Mouse (Mus musculus) neural tube, embryonic 12.5 days (tissue): ENCODE data around the gene Tdg. TPM values are rescaled to one million over a fixed set of nuclear protein-coding genes. Genes with fewer than 3 reads are reported as not detected.

Source experiments
- ATAC-seq: fragments of 200-750 bp; cut with Nextera tagmentation; 2 replicates; pipeline ENCODE4 v1.8.0; 2017; ENCODE audit warnings: low read depth, mild to moderate bottlenecking, moderate TSS enrichment, moderate library complexity; ENCODE audit not compliant: low FRiP score
- H3K27ac ChIP-seq: fragments of 300-500 bp; sonication (generic); 2 replicates; pipeline ENCODE4 v1.5.1; 2016
- H3K27me3 ChIP-seq: fragments of 300-500 bp; sonication (generic); replicated peaks from 2 replicates; pipeline ENCODE4 v1.6.1; 2016; ENCODE audit warnings: mild to moderate bottlenecking
- H3K36me3 ChIP-seq: fragments of 300-500 bp; sonication (generic); 2 replicates; pipeline ENCODE4 v1.6.1; 2016; ENCODE audit warnings: mild to moderate bottlenecking
- H3K4me1 ChIP-seq: fragments of 300-500 bp; sonication (generic); 2 replicates; pipeline ENCODE4 v1.6.1; 2016
- H3K4me2 ChIP-seq: fragments of 300-500 bp; sonication (generic); replicated peaks from 2 replicates; pipeline ENCODE4 v1.6.1; 2016; ENCODE audit warnings: mild to moderate bottlenecking
- H3K4me3 ChIP-seq: fragments of 300-500 bp; sonication (generic); 2 replicates; pipeline ENCODE4 v1.5.1; 2016
- H3K9ac ChIP-seq: fragments of 300-500 bp; sonication (generic); 2 replicates; pipeline ENCODE4 v1.6.1; 2016; ENCODE audit warnings: mild to moderate bottlenecking
- H3K9me3 ChIP-seq: fragments of 300-500 bp; sonication (generic); 2 replicates; pipeline ENCODE4 v1.6.1; 2016; ENCODE audit warnings: mild to moderate bottlenecking
- WGBS: fragments of 180-500 bp; shearing (Covaris S2); methylation state at CpG from one replicate; pipeline ENCODE4 v1.1.7; 2016; 5-methylcytosine and 5-hydroxymethylcytosine counted together
- polyA plus RNA-seq: library from polyadenylated mRNA; unstranded; fragments of >200 nt; fragmentation: Nextera tagmentation; extraction: Ambion mirVana; gene quantifications from 2 replicates; pipeline ENCODE4 v1.2.1, GENCODE M21; 2016

Tdg gene
- polyA plus RNA-seq, 1 experiment from 2014 or later, result 283 TPM

- Histone ChIP-seq H3K4me2 (peak overlapping the region; percentile 47), H3K9ac (no peak overlapping the region)
- ATAC-seq, result peak; percentile 89
These were observed 37.0 kb downstream of the Tdg start for GRCm38 (mm10) chr10:82666436-82667234.

GRCm38 (mm10) chr10:82670205-82670604, 40.6 kb downstream of the Tdg start:
- no peak for ATAC-seq
- Histone ChIP-seq H3K27me3 (no peaks in the 10 kb centered on the region), H3K9me3 (no peaks in the 10 kb centered on the region), H3K36me3 (no peaks in the 10 kb centered on the region), H3K4me1 (peaks cover 4% of the 10 kb centered on the region; the same call in 1 of the 2 replicates), H3K4me3 (no peak overlapping the region), H3K4me2 (no peak overlapping the region), H3K27ac (no peak overlapping the region), H3K9ac (no peak overlapping the region)
- WGBS, result 69% methylated on average over 6 of the region's 6 CpGs

More at GRCm38 (mm10) chr10:82666436-82667234, 37.0 kb downstream of the Tdg start:
- Histone ChIP-seq H3K4me3 (no peak overlapping the region), H3K27me3 (no peaks in the 10 kb centered on the region), H3K9me3 (no peaks in the 10 kb centered on the region), H3K4me1 (peaks cover 4% of the 10 kb centered on the region; the same call in 1 of the 2 replicates), H3K27ac (no peak overlapping the region), H3K36me3 (no peaks in the 10 kb centered on the region)
- WGBS, result 27% methylated on average over 22 of the region's 22 CpGs

GRCm38 (mm10) chr10:82676949-82677348, 47.3 kb downstream of the Tdg start:
- no peak overlapping the region for H3K9ac ChIP-seq
- H3K9me3 ChIP-seq, result no peaks in the 10 kb centered on the region
- 85% methylated on average over 6 of the region's 6 CpGs for WGBS
- no peaks in the 10 kb centered on the region for H3K36me3 ChIP-seq
- H3K4me2 ChIP-seq, result no peak overlapping the region
- H3K4me3 ChIP-seq, result no peak overlapping the region
- no peak overlapping the region for H3K27ac ChIP-seq
- no peaks in the 10 kb centered on the region for H3K27me3 ChIP-seq
- ATAC-seq, result no peak
- H3K4me1 ChIP-seq, result no peaks in the 10 kb centered on the region

GRCm38 (mm10) chr10:82680769-82681168, 51.1 kb downstream of the Tdg start:
- H3K9me3 ChIP-seq, result no peaks in the 10 kb centered on the region
- no peaks in the 10 kb centered on the region for H3K27me3 ChIP-seq
- no peak overlapping the region for H3K4me3 ChIP-seq
- WGBS, result 94% methylated on average over 5 of the region's 5 CpGs
- no peaks in the 10 kb centered on the region for H3K4me1 ChIP-seq
- no peak for ATAC-seq
- H3K36me3 ChIP-seq, result no peaks in the 10 kb centered on the region
- H3K9ac ChIP-seq, result no peak overlapping the region
- no peak overlapping the region for H3K27ac ChIP-seq
- H3K4me2 ChIP-seq, result no peak overlapping the region

GRCm38 (mm10) chr10:82681639-82682038, 52.0 kb downstream of the Tdg start:
- ATAC-seq, result no peak
- no peak overlapping the region for H3K27ac ChIP-seq
- H3K4me3 ChIP-seq, result no peak overlapping the region
- no peaks in the 10 kb centered on the region for H3K9me3 ChIP-seq
- H3K36me3 ChIP-seq, result no peaks in the 10 kb centered on the region
- H3K27me3 ChIP-seq, result no peaks in the 10 kb centered on the region
- WGBS, result 87% methylated on average over 7 of the region's 7 CpGs
- H3K9ac ChIP-seq, result no peak overlapping the region
- no peaks in the 10 kb centered on the region for H3K4me1 ChIP-seq
- H3K4me2 ChIP-seq, result no peak overlapping the region

GRCm38 (mm10) chr10:82685440-82685839, 55.8 kb downstream of the Tdg start:
- H3K9ac ChIP-seq, result no peak overlapping the region
- no peak overlapping the region for H3K27ac ChIP-seq
- no peaks in the 10 kb centered on the region for H3K36me3 ChIP-seq
- ATAC-seq, result no peak
- H3K9me3 ChIP-seq, result no peaks in the 10 kb centered on the region
- WGBS, result 77% methylated on average over 2 of the region's 2 CpGs
- 0 out of 2 replicates have a peak, but pooled peaks cover 2% of the 10 kb centered on the region for H3K4me1 ChIP-seq
- no peak overlapping the region for H3K4me2 ChIP-seq
- H3K4me3 ChIP-seq, result no peak overlapping the region
- H3K27me3 ChIP-seq, result no peaks in the 10 kb centered on the region

- H3K4me1 ChIP-seq, result 0 out of 2 replicates have a peak, but pooled peaks cover 5% of the 10 kb centered on the region
- H3K9me3 ChIP-seq, result no peaks in the 10 kb centered on the region
- H3K27ac ChIP-seq, result no peak overlapping the region
- no peak for ATAC-seq
- H3K27me3 ChIP-seq, result no peaks in the 10 kb centered on the region
- 83% methylated on average over 7 of the region's 7 CpGs for WGBS
- H3K4me3 ChIP-seq, result no peak overlapping the region
- peak overlapping the region; percentile 44 for H3K4me2 ChIP-seq
- no peak overlapping the region for H3K9ac ChIP-seq
- H3K36me3 ChIP-seq, result no peaks in the 10 kb centered on the region
These were observed 60.1 kb downstream of the Tdg start for GRCm38 (mm10) chr10:82689681-82690211.

- no peak for ATAC-seq
- Histone ChIP-seq H3K9me3 (no peaks in the 10 kb centered on the region), H3K27me3 (no peaks in the 10 kb centered on the region), H3K4me2 (peak within 1 kb of the TSS; percentile 44), H3K27ac (no peak within 1 kb of the TSS), H3K9ac (no peak within 1 kb of the TSS), H3K36me3 (no peaks in the 10 kb centered on the region), H3K4me1 (0 out of 2 replicates have a peak, but pooled peaks cover 5% of the 10 kb centered on the region), H3K4me3 (no peak within 1 kb of the TSS)
- 7% methylated on average over 14 of the region's 14 CpGs for WGBS
These were observed 60.9 kb downstream of the Tdg start, which contains the start of gene Glt8d2 for GRCm38 (mm10) chr10:82690494-82690893. TSS of gene Glt8d2 (minus strand) at chr10:82690650.

GRCm38 (mm10) chr10:82695956-82696355, 66.3 kb downstream of the Tdg start, which contains the start of gene Hcfc2:
TSS of gene Hcfc2 (plus strand) at chr10:82696160.
- peaks cover 10% of the 10 kb centered on the region for H3K4me1 ChIP-seq
- no peak within 1 kb of the TSS for H3K9ac ChIP-seq
- H3K9me3 ChIP-seq, result no peaks in the 10 kb centered on the region
- no peak for ATAC-seq
- no peaks in the 10 kb centered on the region for H3K36me3 ChIP-seq
- WGBS, result 84% methylated on average over 5 of the region's 5 CpGs
- no peak within 1 kb of the TSS for H3K4me2 ChIP-seq
- H3K27ac ChIP-seq, result no peak within 1 kb of the TSS
- H3K4me3 ChIP-seq, result no peak within 1 kb of the TSS
- no peaks in the 10 kb centered on the region for H3K27me3 ChIP-seq

GRCm38 (mm10) chr10:82696453-82697079, 66.9 kb downstream of the Tdg start:
- no peaks in the 10 kb centered on the region for H3K9me3 ChIP-seq
- no peak overlapping the region for H3K9ac ChIP-seq
- H3K4me2 ChIP-seq, result no peak overlapping the region
- peaks cover 4% of the 10 kb centered on the region; the same call in 1 of the 2 replicates for H3K36me3 ChIP-seq
- no peak overlapping the region for H3K27ac ChIP-seq
- peaks cover 10% of the 10 kb centered on the region for H3K4me1 ChIP-seq
- 69% methylated on average over 4 of the region's 4 CpGs for WGBS
- no peaks in the 10 kb centered on the region for H3K27me3 ChIP-seq
- no peak overlapping the region for H3K4me3 ChIP-seq
- no peak for ATAC-seq

- no peak overlapping the region for H3K9ac ChIP-seq
- H3K4me2 ChIP-seq, result no peak overlapping the region
- no peak overlapping the region for H3K27ac ChIP-seq
- 85% methylated on average over 3 of the region's 3 CpGs for WGBS
- H3K9me3 ChIP-seq, result no peaks in the 10 kb centered on the region
- H3K4me1 ChIP-seq, result peaks cover 10% of the 10 kb centered on the region
- no peaks in the 10 kb centered on the region for H3K27me3 ChIP-seq
- H3K36me3 ChIP-seq, result peaks cover 7% of the 10 kb centered on the region
- ATAC-seq, result no peak
- H3K4me3 ChIP-seq, result no peak overlapping the region
These were observed 67.8 kb downstream of the Tdg start for GRCm38 (mm10) chr10:82697305-82697898.

- H3K27me3 ChIP-seq, result no peaks in the 10 kb centered on the region
- under 1% methylated on average over 41 of the region's 42 CpGs for WGBS
- H3K4me2 ChIP-seq, result peak overlapping the region; percentile 90
- peaks cover 7% of the 10 kb centered on the region for H3K36me3 ChIP-seq
- H3K9ac ChIP-seq, result peak overlapping the region; percentile 82
- peaks cover 10% of the 10 kb centered on the region for H3K4me1 ChIP-seq
- no peaks in the 10 kb centered on the region for H3K9me3 ChIP-seq
- peak; percentile 97 for ATAC-seq
- H3K27ac ChIP-seq, result peak overlapping the region; percentile 62; the same call in 1 of the 2 replicates
- H3K4me3 ChIP-seq, result peak overlapping the region; percentile 95
These were observed 69.2 kb downstream of the Tdg start for GRCm38 (mm10) chr10:82698712-82699261.
